In genomic region chr7:141048226-141049218, GRCm38 (mm10) we compare ENCODE assay signal across 8 mouse cellular contexts. TPM values are rescaled to one million over a fixed set of nuclear protein-coding genes. Genes with fewer than 3 reads are reported as not detected.
DNase-seq lines count a peak whose midpoint lies in the region; ATAC-seq and TF ChIP-seq lines count a peak whose summit lies in the region.

No protein-coding gene starts in this region.

- ATAC-seq in embryonic facial prominence, embryonic 13.5 days (ENCODE audit: insufficient number of reproducible peaks, insufficient read depth, low FRiP score, low TSS enrichment, low read depth): peak; percentile 78
- peak; percentile 74 for ATAC-seq in limb, embryonic 12.5 days (ENCODE audit: insufficient number of reproducible peaks, insufficient read depth, low FRiP score, low TSS enrichment, low read depth)
- peak; percentile 92 for ATAC-seq in midbrain, embryonic 14.5 days (ENCODE audit: low FRiP score, low TSS enrichment)

- WGBS in embryonic facial prominence, embryonic 13.5 days: 8% methylated on average over 21 of the region's 21 CpGs
- 8% methylated on average over 21 of the region's 21 CpGs for WGBS in heart, adult 2 months
- WGBS in kidney, adult 2 months: 9% methylated on average over 21 of the region's 21 CpGs
- 9% methylated on average over 21 of the region's 21 CpGs for WGBS in limb, embryonic 12.5 days
- WGBS in midbrain, embryonic 14.5 days: 11% methylated on average over 21 of the region's 21 CpGs

- no peaks in the 10 kb centered on the region for H3K36me3 ChIP-seq in embryonic facial prominence, embryonic 13.5 days
- no peaks in the 10 kb centered on the region for H3K36me3 ChIP-seq in heart, adult 2 months (ENCODE audit: control insufficient read depth, insufficient read depth, low read length)
- H3K36me3 ChIP-seq in kidney, adult 2 months (ENCODE audit: control insufficient read depth, insufficient read depth, low read length): no peaks in the 10 kb centered on the region
- H3K36me3 ChIP-seq in limb, embryonic 12.5 days: no peaks in the 10 kb centered on the region
- no peaks in the 10 kb centered on the region for H3K36me3 ChIP-seq in midbrain, embryonic 14.5 days (ENCODE audit: control insufficient read depth, insufficient read depth, low read length)

- peak; percentile 93 for DNase-seq in 416B (ENCODE audit: low read depth)
- peak; percentile 82 to 84 for DNase-seq in adrenal gland, postnatal 4 days (ENCODE audit: low spot score in 2 of 2)
- DNase-seq in heart, adult 2 months: peak; percentile 92 to 94
- DNase-seq in kidney, adult 2 months: peak; percentile 95
- peak; percentile 96 for DNase-seq in midbrain, embryonic 14.5 days
- DNase-seq in spleen, adult 12 weeks (ENCODE audit: low spot score): peak; percentile 83

- intact Hi-C loops in heart, adult 2 months (cut with DNase I): loop anchor here (1.0 to 2.0 kb wide), 6 partner anchors 20 to 203 kb away; partner anchors contain the start of gene Scgb1c1

- peak overlapping the region; percentile 39 for H3K4me3 ChIP-seq in embryonic facial prominence, embryonic 13.5 days
- H3K4me3 ChIP-seq in heart, adult 2 months: peak overlapping the region; percentile 51
- H3K4me3 ChIP-seq in kidney, adult 2 months (ENCODE audit: insufficient read depth, low read depth, low read length): peak overlapping the region; percentile 40
- peak overlapping the region; percentile 31 for H3K4me3 ChIP-seq in limb, embryonic 12.5 days (replicated peaks)
- peak overlapping the region; percentile 35 for H3K4me3 ChIP-seq in midbrain, embryonic 14.5 days (replicated peaks; ENCODE audit: low read depth, low read length)

- H3K4me1 ChIP-seq in embryonic facial prominence, embryonic 13.5 days: peaks cover 14% of the 10 kb centered on the region
- peaks cover 11% of the 10 kb centered on the region for H3K4me1 ChIP-seq in heart, adult 2 months (ENCODE audit: control insufficient read depth, insufficient read depth, low read length)
- peaks cover 3% of the 10 kb centered on the region; the same call in 1 of the 2 replicates for H3K4me1 ChIP-seq in kidney, adult 2 months (ENCODE audit: control insufficient read depth, insufficient read depth, low read length)
- H3K4me1 ChIP-seq in limb, embryonic 12.5 days (replicated peaks): peaks cover 21% of the 10 kb centered on the region
- peaks cover 9% of the 10 kb centered on the region for H3K4me1 ChIP-seq in midbrain, embryonic 14.5 days (ENCODE audit: control insufficient read depth, insufficient read depth, low read length)

- TF ChIP-seq EP300 in heart, adult 2 months (IDR thresholded peaks at IDR 0.05; ENCODE audit: insufficient read depth, low read depth, low read length): peak; percentile 94

- no peaks in the 10 kb centered on the region for H3K9me3 ChIP-seq in embryonic facial prominence, embryonic 13.5 days
- H3K9me3 ChIP-seq in limb, embryonic 12.5 days: no peaks in the 10 kb centered on the region
- no peaks in the 10 kb centered on the region for H3K9me3 ChIP-seq in midbrain, embryonic 14.5 days (ENCODE audit: control insufficient read depth, low read length)

- peak overlapping the region; percentile 85 for H3K27ac ChIP-seq in embryonic facial prominence, embryonic 13.5 days
- peak overlapping the region; percentile 94 for H3K27ac ChIP-seq in heart, adult 2 months
- peak overlapping the region; percentile 75; the same call in 1 of the 2 replicates for H3K27ac ChIP-seq in kidney, adult 2 months (ENCODE audit: insufficient read depth, low read depth, low read length)
- peak overlapping the region; percentile 77 for H3K27ac ChIP-seq in limb, embryonic 12.5 days
- peak overlapping the region; percentile 66 for H3K27ac ChIP-seq in midbrain, embryonic 14.5 days (replicated peaks; ENCODE audit: low read depth, low read length)

- peak overlapping the region; percentile 70 for H3K4me2 ChIP-seq in embryonic facial prominence, embryonic 13.5 days
- H3K4me2 ChIP-seq in limb, embryonic 12.5 days: peak overlapping the region; percentile 74
- H3K4me2 ChIP-seq in midbrain, embryonic 14.5 days (ENCODE audit: low read length): peak overlapping the region; percentile 82

- H3K27me3 ChIP-seq in embryonic facial prominence, embryonic 13.5 days: no peaks in the 10 kb centered on the region
- no peaks in the 10 kb centered on the region for H3K27me3 ChIP-seq in heart, adult 2 months (ENCODE audit: control insufficient read depth, insufficient read depth, low read length)
- H3K27me3 ChIP-seq in kidney, adult 2 months (replicated peaks; ENCODE audit: control insufficient read depth, insufficient read depth, low read length): no peaks in the 10 kb centered on the region
- H3K27me3 ChIP-seq in limb, embryonic 12.5 days: no peaks in the 10 kb centered on the region
- no peaks in the 10 kb centered on the region for H3K27me3 ChIP-seq in midbrain, embryonic 14.5 days (ENCODE audit: control insufficient read depth, insufficient read depth, low read length)

- no peaks in the 10 kb centered on the region for H3K79me2 ChIP-seq in heart, adult 2 months (replicated peaks; ENCODE audit: control insufficient read depth, insufficient read depth, low read length)

- TF ChIP-seq POLR2A in heart, adult 2 months (IDR thresholded peaks at IDR 0.05; ENCODE audit: insufficient read depth, low read depth, low read length): no peak
- TF ChIP-seq POLR2A in kidney, adult 2 months (IDR thresholded peaks at IDR 0.05; ENCODE audit: low read depth, low read length): no peak

- H3K9ac ChIP-seq in embryonic facial prominence, embryonic 13.5 days: peak overlapping the region; percentile 58
- H3K9ac ChIP-seq in heart, adult 2 months (ENCODE audit: low read depth, low read length): peak overlapping the region; percentile 61
- H3K9ac ChIP-seq in limb, embryonic 12.5 days (replicated peaks): peak overlapping the region; percentile 60
- peak overlapping the region; percentile 49; the same call in 1 of the 2 replicates for H3K9ac ChIP-seq in midbrain, embryonic 14.5 days (replicated peaks; ENCODE audit: low read length)

- peak; percentile 78 for TF ChIP-seq CTCF in heart, adult 2 months (IDR thresholded peaks at IDR 0.05)
- peak; percentile 88 for TF ChIP-seq CTCF in kidney, adult 2 months (conservative IDR thresholded peaks at IDR 0.05; ENCODE audit: insufficient read depth, insufficient read length, low read depth, low read length)

RNA-seq across cellular contexts. Expression of gene B4galnt4, which starts 12.4 kb away (rescaled TPM):
- 10 to 100 TPM in 1 of 2 experiments, 1 to 10 TPM in 1; 7.0 to 11.3 TPM for total RNA-seq in adrenal gland, postnatal 4 days (2021)
- 26.4 and 27.4 TPM in 2 replicates for polyA plus RNA-seq in embryonic facial prominence, embryonic 13.5 days (2015; fragmentation: Nextera tagmentation; extraction: Ambion mirVana)
- total RNA-seq in heart, adult 2 months (2021): under 1 TPM in 1 of 2 experiments, not detected in 1; 0.07 TPM
- 0.04 and 0.06 TPM in 2 replicates for polyA plus RNA-seq in heart, adult 2 months (2012; rRNA removed)
- polyA plus RNA-seq in kidney, adult 2 months (2012; rRNA removed): 0.16 and 0.44 TPM in 2 replicates
- 37.3 and 40.1 TPM in 2 replicates for polyA plus RNA-seq in limb, embryonic 12.5 days (2016; fragmentation: Nextera tagmentation; extraction: Ambion mirVana)
- 44.1 and 56.0 TPM in 2 replicates for polyA plus RNA-seq in midbrain, embryonic 14.5 days (2014; fragmentation: Nextera tagmentation; extraction: Ambion mirVana)

RNA-seq across cellular contexts. Expression of gene Gm17387, which starts 19.6 kb away (rescaled TPM):
- not detected for total RNA-seq in adrenal gland, postnatal 4 days (2021)
- polyA plus RNA-seq in embryonic facial prominence, embryonic 13.5 days (2015; fragmentation: Nextera tagmentation; extraction: Ambion mirVana): not detected in 2 replicates
- total RNA-seq in heart, adult 2 months (2021): not detected
- not detected in 2 replicates for polyA plus RNA-seq in heart, adult 2 months (2012; rRNA removed)
- not detected in 2 replicates for polyA plus RNA-seq in kidney, adult 2 months (2012; rRNA removed)
- polyA plus RNA-seq in limb, embryonic 12.5 days (2016; fragmentation: Nextera tagmentation; extraction: Ambion mirVana): not detected in 2 replicates
- not detected in 2 replicates for polyA plus RNA-seq in midbrain, embryonic 14.5 days (2014; fragmentation: Nextera tagmentation; extraction: Ambion mirVana)

RNA-seq across cellular contexts. Expression of gene Pkp3, which starts 29.5 kb away (rescaled TPM):
- 1 to 10 TPM; 1.6 to 2.2 TPM for total RNA-seq in adrenal gland, postnatal 4 days (2021)
- polyA plus RNA-seq in embryonic facial prominence, embryonic 13.5 days (2015; fragmentation: Nextera tagmentation; extraction: Ambion mirVana): 36.1 and 46.2 TPM in 2 replicates
- total RNA-seq in heart, adult 2 months (2021): under 1 TPM; 0.20 to 0.21 TPM
- 0.35 and 1.6 TPM in 2 replicates for polyA plus RNA-seq in heart, adult 2 months (2012; rRNA removed)
- polyA plus RNA-seq in kidney, adult 2 months (2012; rRNA removed): 17.0 and 19.8 TPM in 2 replicates
- polyA plus RNA-seq in limb, embryonic 12.5 days (2016; fragmentation: Nextera tagmentation; extraction: Ambion mirVana): 14.6 and 14.9 TPM in 2 replicates
- polyA plus RNA-seq in midbrain, embryonic 14.5 days (2014; fragmentation: Nextera tagmentation; extraction: Ambion mirVana): not detected in 2 replicates

RNA-seq across cellular contexts. Expression of gene Ifitm6, which starts 30.8 kb away (rescaled TPM):
- total RNA-seq in adrenal gland, postnatal 4 days (2021): 1 to 10 TPM; 2.1 to 4.5 TPM
- 0.45 TPM in 1 of 2 replicates, not detected in the other for polyA plus RNA-seq in embryonic facial prominence, embryonic 13.5 days (2015; fragmentation: Nextera tagmentation; extraction: Ambion mirVana)
- 1 to 10 TPM in 1 of 2 experiments, under 1 TPM in 1; 0.36 to 1.0 TPM for total RNA-seq in heart, adult 2 months (2021)
- 4.6 and 5.1 TPM in 2 replicates for polyA plus RNA-seq in heart, adult 2 months (2012; rRNA removed)
- polyA plus RNA-seq in kidney, adult 2 months (2012; rRNA removed): 1.6 and 2.3 TPM in 2 replicates
- not detected in 2 replicates for polyA plus RNA-seq in limb, embryonic 12.5 days (2016; fragmentation: Nextera tagmentation; extraction: Ambion mirVana)
- polyA plus RNA-seq in midbrain, embryonic 14.5 days (2014; fragmentation: Nextera tagmentation; extraction: Ambion mirVana): 0.34 and 0.35 TPM in 2 replicates

RNA-seq across cellular contexts. Expression of gene Ifitm3, which starts 38.0 kb away (rescaled TPM):
- 100 to 1,000 TPM; 109 to 115 TPM for total RNA-seq in adrenal gland, postnatal 4 days (2021)
- polyA plus RNA-seq in embryonic facial prominence, embryonic 13.5 days (2015; fragmentation: Nextera tagmentation; extraction: Ambion mirVana): 98.1 and 109 TPM in 2 replicates
- total RNA-seq in heart, adult 2 months (2021): 100 to 1,000 TPM; 115 to 123 TPM
- 274 and 332 TPM in 2 replicates for polyA plus RNA-seq in heart, adult 2 months (2012; rRNA removed)
- 259 and 313 TPM in 2 replicates for polyA plus RNA-seq in kidney, adult 2 months (2012; rRNA removed)
- 56.5 and 68.6 TPM in 2 replicates for polyA plus RNA-seq in limb, embryonic 12.5 days (2016; fragmentation: Nextera tagmentation; extraction: Ambion mirVana)
- polyA plus RNA-seq in midbrain, embryonic 14.5 days (2014; fragmentation: Nextera tagmentation; extraction: Ambion mirVana): 18.8 and 66.5 TPM in 2 replicates

Comparison
In these comparisons a context has a peak if more than half of its experiments do, and no peak if none do; other contexts are left out.
1. Peak in every context shown above with its lines: DNase-seq, ATAC-seq, H3K4me3 ChIP-seq and H3K27ac ChIP-seq.
2. RNA of gene B4galnt4, which starts 12.4 kb away (polyA plus RNA-seq): 44.1 to 56.0 TPM in midbrain, embryonic 14.5 days, 37.3 to 40.1 TPM in limb, embryonic 12.5 days and 26.4 to 27.4 TPM in embryonic facial prominence, embryonic 13.5 days; 0.16 to 0.44 TPM in kidney, adult 2 months and 0.04 to 0.06 TPM in heart, adult 2 months; every median in the first group is over 10 times any median in the second.